Mouse (Mus musculus) retina, embryonic 14.5 days (tissue): ENCODE data around the gene Tmem138.

Experiments used
- DNase-seq: peaks from one replicate; pipeline ENCODE4 v3.0.0-alpha.2; 2015; ENCODE audit warnings: low spot score

Gene Tmem138

DNA sequence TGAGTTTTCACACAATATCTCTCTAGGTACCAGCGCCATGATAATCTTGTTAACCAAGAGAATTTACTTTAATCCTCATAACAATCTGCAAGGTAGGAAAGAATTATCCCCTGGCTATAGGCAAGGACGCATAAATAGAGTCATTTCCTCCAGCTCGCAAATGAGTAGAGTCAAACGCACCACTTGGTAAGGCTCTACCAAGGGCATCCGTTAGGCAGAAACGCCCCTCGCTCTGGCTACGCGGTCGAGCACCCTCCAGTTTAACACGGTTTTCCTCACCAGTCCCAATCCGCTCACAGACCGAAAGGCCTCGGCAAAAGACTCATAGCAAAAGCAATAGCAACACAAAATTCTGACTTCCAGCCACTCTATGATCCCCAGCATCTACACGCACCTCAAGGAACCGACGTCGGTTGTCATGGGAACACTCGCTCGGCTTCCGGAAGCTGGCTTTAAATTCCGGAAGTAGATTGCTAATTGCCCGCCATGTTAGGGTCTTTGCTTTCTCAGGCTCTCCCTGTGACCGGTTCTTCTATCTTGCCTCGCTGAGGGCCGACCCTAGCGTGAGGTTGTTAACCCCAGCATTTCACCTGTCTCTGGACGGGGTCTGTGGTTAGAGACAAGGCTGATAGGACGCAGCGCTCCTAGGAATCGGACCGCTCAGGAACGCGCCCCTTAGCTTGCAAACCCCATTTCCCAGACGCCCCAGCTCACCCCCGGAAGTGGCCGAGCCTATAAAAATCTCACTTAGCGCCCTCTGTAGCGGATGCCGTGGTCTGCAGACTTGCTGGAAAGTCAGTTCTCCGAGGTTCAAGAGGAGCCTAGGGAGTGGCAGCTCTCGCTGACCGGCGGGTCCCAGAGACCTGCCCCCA is at the start of gene Tmem138, which contains the start of gene Cyb561a3:
Gene Tmem138 (minus strand): TSS at position 673 of the 872 bp plus-strand sequence.
Gene Cyb561a3 (plus strand): TSS at position 483 of the 872 bp plus-strand sequence.
- DNase-seq: peak; percentile 96

GRCm38 (mm10) chr19:10608573-10609240 is 31.5 kb upstream of the Tmem138 start:
- no peak for DNase-seq

GRCm38 (mm10) chr19:10605901-10606622 is 28.9 kb upstream of the Tmem138 start:
- no peak for DNase-seq

DNA sequence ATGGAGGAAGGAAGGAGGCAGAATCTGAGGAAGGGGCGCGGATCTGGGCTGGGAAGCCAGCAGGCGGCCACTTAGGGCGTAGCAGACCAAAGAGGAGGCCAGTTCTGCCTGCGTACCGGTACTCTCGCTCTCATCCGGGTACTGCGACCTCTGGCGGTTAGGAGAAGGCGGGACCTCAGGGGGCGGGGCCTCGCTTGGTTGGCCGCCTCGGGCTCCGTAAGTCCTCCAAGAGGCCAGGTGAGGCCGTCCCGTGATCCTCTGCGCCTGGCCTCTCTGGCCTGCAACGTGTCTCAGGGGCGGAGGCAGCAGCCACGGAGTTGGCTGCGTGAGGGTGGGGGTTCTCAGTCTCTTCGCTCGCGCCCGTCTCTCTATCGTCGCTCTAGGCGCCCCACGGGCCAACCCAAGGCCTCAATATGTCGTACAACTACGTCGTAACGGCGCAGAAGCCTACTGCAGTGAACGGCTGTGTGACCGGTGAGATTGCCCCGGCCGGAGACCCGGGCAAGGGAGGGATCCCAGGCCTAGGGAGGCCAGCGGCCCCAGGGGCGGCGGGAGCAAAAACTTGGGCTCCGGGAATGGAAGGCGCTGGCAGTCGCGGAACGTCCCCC is 28.2 kb upstream of the Tmem138 start, which contains the start of the genes Ddb1 and Tkfc:
Gene Ddb1 (plus strand): TSS at position 35 of the 608 bp plus-strand sequence.
Gene Tkfc (minus strand): TSS at position 362 of the 608 bp plus-strand sequence.
- DNase-seq: peak; percentile 99

- DNase-seq: peak; percentile 3
Measured at GRCm38 (mm10) chr19:10604534-10604933, 27.4 kb upstream of the Tmem138 start.

GRCm38 (mm10) chr19:10603660-10604523 is 26.7 kb upstream of the Tmem138 start:
- DNase-seq: no peak

DNA sequence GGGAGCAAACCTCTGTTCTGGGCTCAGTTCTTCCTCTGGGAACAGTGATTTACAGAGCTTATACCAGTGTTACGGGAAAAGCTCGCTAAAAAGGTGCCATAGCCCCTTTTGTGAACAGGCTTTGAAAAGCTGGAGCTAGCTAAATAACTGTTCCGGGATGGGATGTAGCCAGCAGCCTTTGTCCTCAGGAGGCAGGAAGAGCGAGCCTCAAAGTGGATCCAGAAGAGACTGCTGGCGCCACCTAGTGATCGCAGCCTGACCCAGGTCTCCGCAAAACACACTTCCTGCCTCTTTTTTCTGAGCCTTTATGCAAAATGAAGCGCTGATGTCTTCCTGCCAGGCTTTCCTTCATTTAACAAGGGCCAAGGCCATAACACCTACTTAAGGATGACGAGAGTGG is 25.6 kb upstream of the Tmem138 start:
- DNase-seq: peak; percentile 96

GRCm38 (mm10) chr19:10602247-10602769 is 25.1 kb upstream of the Tmem138 start:
- peak; percentile 61 for DNase-seq

DNA sequence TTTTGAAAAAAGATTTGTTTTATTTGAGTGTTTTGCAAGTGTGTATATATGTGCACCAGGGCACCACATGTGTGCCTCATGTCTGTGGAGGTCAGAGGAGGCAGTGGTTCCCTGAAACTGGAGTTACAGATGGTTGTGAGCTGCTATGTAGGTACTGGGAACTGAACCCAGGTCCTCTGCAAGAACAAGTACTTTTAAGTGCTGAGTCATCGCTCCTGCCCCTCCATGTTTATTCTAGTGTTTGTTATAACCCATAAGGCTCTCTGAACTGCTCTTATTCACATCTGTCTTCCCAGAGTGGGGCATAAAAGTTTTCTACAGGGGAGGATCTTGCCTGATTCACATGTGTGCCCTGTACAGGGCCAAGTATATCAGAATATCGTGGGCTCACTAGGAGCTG is 22.5 kb upstream of the Tmem138 start:
- DNase-seq: no peak

DNA sequence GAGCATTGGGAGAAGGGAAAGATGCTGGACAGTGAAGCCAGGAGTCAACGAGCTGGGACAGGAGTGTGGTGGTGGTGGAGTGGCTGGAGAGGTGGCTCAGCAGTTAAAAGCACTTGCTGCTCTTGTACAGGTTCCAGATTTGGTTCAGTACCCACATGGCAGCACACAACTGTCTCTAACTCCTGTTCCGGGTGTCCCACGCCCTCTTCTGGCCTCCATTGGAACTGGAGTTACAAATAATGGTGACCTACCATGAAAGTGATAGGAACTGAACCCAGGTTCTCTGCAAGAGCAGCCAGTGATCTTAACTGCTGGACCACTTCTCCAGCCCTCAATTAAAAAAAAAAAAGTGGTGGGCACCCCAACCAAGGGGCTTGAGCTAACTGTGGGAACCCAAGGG is 21.0 kb upstream of the Tmem138 start:
- peak; percentile 35 for DNase-seq

- no peak for DNase-seq
Measured at GRCm38 (mm10) chr19:10591659-10592377, 14.7 kb upstream of the Tmem138 start.

GRCm38 (mm10) chr19:10590301-10590700 is 13.1 kb upstream of the Tmem138 start:
- no peak for DNase-seq

- no peak for DNase-seq
Measured at GRCm38 (mm10) chr19:10589127-10589857, 12.1 kb upstream of the Tmem138 start.

GRCm38 (mm10) chr19:10587231-10587630 is 10.1 kb upstream of the Tmem138 start:
- DNase-seq: no peak

GRCm38 (mm10) chr19:10585112-10585511 is 8.0 kb upstream of the Tmem138 start:
- no peak for DNase-seq

- no peak for DNase-seq
Measured at GRCm38 (mm10) chr19:10583550-10584146, 6.5 kb upstream of the Tmem138 start.

DNA sequence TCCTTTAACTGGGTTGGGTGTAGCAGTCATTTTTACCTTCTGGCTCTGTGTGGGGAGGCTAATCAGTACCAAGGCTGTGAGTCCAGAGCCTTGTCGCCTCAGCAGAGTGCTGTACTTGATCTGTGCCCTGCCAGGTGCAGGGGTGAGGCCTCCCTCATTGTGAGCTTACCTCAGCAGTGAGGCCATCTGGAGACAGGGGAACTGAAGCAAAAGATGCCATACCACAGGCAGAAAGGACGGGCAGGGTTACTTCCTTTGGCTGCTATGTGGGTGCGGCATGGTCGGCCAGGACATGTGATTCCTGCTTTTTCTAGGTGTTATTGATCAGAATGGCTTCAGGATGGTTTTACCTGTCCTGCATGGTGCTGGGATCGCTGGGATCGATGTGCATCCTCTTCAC is 4.8 kb upstream of the Tmem138 start:
- no peak for DNase-seq

DNA sequence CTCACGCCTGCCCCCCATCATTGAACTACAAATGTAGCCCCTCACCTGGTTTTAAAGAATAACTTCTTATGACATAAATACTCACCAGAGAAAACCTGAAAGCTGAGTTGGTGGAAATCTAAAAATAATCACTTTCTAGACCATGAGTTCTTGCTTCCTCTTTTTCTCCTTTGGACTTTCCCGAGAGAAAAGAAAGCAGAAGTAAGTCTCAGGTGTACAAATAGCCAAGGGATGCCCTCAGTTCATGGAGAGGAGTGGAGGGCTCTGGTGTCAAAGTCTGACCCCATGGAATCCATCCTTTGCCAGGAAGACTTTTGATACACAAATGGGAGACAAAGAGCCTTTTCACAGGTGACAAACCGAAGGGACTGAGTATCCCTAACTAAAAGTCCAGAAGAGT is 3.6 kb upstream of the Tmem138 start:
- DNase-seq: no peak

DNA sequence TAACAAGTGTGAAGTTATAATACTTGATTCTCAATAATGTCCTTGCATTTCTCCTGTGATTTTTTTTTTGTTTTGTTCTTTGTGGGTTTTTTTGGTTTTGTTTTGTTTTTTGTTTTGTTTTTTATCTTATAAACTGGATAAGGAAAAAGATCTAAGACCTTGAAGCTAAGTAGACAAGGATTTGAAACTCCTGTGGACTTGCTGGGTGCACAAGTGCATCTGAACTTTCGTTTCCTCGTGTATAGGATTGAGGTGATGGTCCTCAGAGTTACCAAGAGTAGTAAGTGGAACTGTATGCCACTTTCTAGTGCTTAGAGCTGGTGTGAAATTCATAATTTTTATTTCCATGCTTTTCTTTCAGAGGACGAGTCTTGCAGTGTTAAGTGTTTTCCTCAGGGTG is 2.9 kb upstream of the Tmem138 start:
- DNase-seq: no peak
